Mouse (Mus musculus) naive thymus-derived CD4-positive, alpha-beta T cell, adult 2 months (primary cell): ENCODE measurements around the gene Smim24.

Experiments
- DNase-seq: peaks from one replicate; pipeline ENCODE4 v3.0.0-alpha.2; 2011; ENCODE audit warnings: low read depth

The Smim24 gene

GRCm38 (mm10) chr10:81392270-81392669, 581 bp upstream of the Smim24 start:
- no peak for DNase-seq

- DNase-seq = no peak
Measured at GRCm38 (mm10) chr10:81393456-81394063, 709 bp downstream of the Smim24 start.

GRCm38 (mm10) chr10:81395127-81395526, 2.3 kb downstream of the Smim24 start:
- DNase-seq = peak; percentile 87

- no peak for DNase-seq
Measured at GRCm38 (mm10) chr10:81395865-81396264, 3.0 kb downstream of the Smim24 start.

DNA sequence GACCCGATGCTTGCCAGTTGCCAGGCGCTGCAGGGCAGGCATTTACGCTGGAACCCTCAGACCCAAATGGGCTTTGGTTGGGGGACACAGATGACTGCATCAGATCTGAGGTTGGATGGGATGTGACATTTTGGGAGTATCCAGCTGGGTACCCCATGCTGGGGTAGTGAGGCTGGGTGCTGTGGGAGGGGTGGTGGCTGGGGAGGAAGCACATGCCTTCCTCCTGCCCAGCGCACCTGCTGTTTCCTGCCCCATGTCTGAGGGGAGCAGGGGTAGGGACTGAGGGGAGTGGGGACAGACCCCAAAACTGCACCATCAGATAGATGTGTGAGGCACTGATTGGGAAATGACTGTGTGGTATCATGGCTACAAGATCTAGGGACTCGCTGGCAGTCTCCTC, 3.9 kb downstream of the Smim24 start:
- no peak for DNase-seq

GRCm38 (mm10) chr10:81399296-81399695, 6.4 kb downstream of the Smim24 start:
- no peak for DNase-seq

GRCm38 (mm10) chr10:81399798-81400308, 7.0 kb downstream of the Smim24 start:
- DNase-seq = no peak

GRCm38 (mm10) chr10:81400371-81401204, 7.7 kb downstream of the Smim24 start:
- no peak for DNase-seq

DNA sequence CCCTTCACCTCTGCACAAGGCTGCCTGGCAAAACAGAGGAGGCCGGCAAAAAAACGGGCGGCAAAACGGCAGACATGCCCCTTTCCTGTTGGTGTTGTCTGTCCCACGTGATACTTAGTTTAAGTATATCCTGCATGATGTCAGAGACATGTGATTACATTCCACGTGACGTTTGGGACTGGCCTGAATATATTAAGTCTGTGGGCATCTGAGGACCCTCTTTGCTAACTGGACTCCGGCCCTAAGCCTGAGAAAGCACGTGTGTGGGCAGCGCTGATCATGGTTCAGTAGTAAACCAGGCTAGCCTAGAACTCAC, 8.3 kb downstream of the Smim24 start:
- DNase-seq = no peak

DNA sequence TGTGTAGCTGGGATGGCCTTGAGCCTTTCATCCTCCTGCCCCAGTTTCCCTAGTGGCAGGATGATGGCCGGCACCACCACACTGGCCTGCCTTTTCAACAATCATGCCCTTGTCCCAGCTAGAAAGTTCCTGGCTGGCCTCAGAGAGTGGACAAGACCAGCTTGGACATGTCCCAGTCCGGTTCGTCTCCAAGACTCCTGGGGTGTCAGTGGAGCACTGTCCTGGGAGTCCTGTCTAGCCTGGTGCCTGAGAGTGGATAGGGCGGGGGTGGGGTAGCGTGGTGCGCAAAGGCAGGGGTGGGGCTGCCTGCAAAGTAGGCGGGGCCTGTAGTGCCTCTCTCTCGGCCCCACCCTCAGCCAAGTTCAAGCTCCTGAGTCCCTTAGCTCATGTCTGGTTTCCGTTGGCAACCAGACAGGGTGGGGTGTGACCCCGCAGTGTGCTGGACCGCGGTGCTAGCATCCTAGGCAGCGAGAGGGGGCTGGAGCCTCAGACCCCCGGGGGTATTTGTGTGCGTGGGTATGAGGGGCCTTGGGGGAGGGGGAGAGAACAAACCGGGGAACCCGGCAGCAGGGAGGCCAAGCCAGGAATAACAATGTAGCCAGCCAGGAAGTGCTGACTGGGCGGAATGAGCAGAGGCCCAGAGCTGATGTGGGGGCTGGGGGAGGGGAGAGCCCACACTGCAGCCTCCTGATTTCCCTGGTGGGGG, 8.8 kb downstream of the Smim24 start:
- DNase-seq = no peak

- no peak for DNase-seq
Measured at GRCm38 (mm10) chr10:81402227-81402765, 9.4 kb downstream of the Smim24 start.

DNA sequence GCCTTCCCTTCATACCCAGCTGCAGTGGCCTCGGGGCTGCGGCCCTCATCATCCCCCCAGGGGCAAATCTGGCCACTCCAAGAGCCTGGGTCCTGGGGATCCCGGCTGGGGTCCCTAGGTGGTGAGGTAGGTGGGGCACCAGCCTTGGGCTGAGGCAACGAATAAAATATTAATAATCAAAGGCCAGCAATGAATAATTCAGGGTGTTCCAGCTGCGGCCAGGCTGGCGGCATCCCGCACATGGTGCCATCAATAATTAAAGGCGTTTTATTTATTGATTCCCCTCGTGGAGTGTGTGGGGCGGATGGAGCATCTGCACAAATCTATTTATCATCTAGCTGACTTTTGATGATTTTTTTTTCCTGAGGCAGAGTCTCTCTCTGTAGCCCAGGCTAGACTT, 10.7 kb downstream of the Smim24 start:
- no peak for DNase-seq

DNA sequence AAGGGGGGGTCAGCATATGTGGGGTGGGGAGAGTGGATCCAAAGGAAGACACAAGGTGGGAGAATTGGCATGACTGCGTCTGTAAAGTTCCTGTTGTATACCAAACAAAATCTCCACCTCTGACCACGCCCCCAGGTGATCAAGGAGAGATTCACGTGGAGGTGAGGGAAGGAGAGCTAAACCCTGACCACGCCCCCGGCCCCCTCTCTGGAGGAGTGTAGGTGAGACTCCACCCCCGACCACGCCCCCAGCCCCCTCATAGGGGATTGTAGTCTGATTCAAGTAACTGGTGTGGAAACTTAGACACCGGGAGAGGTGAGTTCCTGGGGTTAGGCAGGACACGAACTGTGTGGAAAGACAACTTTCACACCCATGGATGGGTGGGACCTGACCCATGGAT, 11.2 kb downstream of the Smim24 start:
- no peak for DNase-seq

DNA sequence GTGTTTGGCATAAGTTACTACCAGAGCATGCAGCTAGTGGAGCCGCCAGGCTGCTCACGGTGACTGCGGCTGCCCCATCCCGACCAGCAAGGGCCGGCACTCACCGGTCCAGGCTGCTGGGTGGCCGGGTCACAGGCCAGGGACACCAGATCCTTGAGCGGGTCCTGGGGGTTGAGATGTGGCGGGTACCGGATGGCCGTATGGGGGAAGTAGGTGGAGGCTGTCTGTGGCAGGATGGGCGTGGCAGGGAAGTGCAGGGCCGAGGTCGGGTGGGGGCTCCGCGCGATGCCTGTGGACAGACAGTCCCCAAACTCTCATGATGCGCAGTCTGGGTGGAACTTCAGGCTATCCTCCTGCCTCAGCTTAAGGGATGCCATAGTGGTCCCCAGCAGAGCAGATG, 11.9 kb downstream of the Smim24 start:
- no peak for DNase-seq

- peak; percentile 82 for DNase-seq
Measured at GRCm38 (mm10) chr10:81405588-81406201, 12.8 kb downstream of the Smim24 start.

DNA sequence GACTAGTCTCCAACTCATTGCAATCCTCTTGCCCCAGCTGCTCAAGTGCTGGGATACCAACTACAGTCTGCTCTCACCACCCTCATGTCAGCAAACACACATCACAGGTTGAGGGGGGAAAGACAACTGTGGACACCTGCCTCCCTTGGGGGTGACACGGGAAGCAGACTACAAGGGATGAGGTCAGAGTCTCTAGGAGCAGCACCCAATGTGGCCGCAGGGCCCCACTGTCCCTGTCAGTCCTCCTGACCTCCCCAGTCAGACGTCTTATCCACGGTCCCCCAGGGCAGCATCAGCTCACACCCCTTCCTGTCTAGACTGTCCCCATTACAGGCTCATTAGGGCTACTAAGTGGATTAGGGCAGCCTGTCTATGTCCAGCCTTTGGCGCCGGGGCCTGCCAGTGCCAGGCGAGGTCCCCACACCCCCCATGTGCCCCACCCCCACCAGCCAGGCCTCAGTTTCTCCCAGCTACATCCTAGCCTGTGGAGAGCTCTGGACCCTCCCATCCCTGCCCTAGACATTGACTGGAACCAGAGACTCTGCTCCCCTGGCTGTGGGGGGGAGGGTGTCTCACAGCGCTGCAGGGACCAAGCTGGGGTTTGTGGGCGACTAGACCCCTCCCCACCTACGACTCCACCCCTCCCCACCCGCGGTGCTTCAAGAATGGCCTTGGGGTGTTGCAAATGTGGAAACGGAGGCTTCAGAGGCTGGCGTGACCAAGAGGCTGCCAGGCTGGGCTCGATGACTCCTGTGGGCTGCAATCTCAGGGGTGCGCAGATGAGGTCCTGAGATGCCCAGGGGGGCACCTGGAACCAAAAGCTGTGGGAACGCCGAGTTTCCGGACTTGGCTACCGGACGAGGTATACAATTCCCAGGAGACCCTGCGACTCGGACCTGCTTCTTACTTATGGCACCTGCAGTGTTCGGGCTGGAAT, 13.9 kb downstream of the Smim24 start:
- no peak for DNase-seq

DNA sequence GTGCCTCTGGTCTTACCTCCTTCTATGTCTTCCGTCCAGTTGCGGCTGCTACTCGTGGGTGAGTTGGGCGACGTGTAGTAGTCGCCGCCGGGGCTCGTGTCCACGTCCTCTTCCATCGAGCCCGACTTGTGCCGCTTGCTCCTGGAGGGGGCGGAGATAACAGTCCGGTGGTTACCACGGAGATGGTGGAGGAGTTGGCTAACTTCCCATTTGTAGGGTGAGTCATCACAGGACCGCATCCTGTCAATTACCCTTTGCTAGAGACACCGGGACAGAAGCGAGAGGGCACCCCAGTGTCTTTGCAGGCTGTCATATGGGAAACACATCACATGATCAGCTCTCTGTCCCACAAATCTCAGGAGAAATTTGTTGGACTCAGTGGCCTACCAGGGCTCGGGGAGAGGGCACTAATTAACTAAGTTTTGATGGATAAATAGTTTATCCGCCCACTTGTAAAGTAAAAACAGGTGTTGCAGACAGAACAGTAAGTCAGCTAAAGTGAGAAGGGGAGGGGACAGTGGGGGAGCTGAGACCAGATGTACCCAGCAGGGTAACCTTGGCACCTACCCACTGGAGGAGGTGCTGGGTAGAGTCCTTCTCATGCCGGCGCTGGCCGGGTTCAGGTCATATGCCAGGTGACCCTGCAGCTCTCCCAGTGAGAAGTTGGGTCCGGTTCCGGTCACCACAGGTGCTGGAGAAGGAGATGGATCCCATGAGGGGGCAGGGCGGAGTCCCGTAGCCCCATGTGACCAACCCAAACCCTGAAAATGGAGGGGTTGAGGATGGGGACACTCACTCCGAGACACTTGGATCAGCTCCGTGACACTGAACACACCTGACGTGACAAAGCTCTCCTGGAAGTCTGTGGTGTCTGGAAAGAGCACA, 14.9 kb downstream of the Smim24 start:
- DNase-seq = peak; percentile 51

- DNase-seq = no peak
Measured at GRCm38 (mm10) chr10:81408424-81408729, 15.5 kb downstream of the Smim24 start.

DNA sequence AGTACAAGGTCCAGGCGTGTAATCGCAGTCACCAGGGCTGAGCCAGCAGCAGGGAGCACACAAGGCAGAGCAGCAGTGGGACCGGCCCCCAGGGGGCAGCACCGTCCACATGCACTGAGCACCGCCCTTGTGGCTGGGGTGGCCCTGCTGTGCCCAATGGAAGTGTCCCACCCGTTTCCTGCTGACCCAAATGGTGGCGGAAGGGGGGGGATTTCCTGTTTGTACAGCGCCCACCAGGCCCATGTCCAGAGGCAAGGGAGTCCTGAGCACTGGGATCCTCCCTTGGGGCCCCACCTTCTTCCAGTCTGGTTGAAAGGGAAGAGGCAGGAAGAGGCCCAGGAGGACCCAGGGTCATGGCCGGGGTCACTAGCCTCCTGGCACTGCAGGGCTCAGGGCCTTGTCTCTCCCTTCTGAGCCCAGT, 16.0 kb downstream of the Smim24 start:
- DNase-seq = peak; percentile 83

- no peak for DNase-seq
Measured at GRCm38 (mm10) chr10:81409330-81409729, 16.5 kb downstream of the Smim24 start.
